Mouse (Mus musculus): ENCODE measurements at regions not wholly inside any gene's neighbourhood (a gene's known extent, or its start where the extent isn't known, plus 50 kb on each side); places are given as distances from the start of the nearest gene placed in this dataset.

GRCm38 (mm10) chr10:8615452-8616025, 96.9 kb upstream of the Ust start:
- H3K4me2 ChIP-seq (ENCODE audit: low read depth) = no peak overlapping the region
- DNase-seq (ENCODE audit: low spot score) = no peak
- no peaks in the 10 kb centered on the region for H3K4me1 ChIP-seq (ENCODE audit: control insufficient read depth, insufficient read depth, low read length)
- no peak overlapping the region for H3K9ac ChIP-seq (ENCODE audit: low read length)
- H3K36me3 ChIP-seq (ENCODE audit: control insufficient read depth, insufficient read depth, low read length) = no peaks in the 10 kb centered on the region
- H3K27ac ChIP-seq (ENCODE audit: low read depth, low read length) = no peak overlapping the region
- 85% methylated on average over 4 of the region's 4 CpGs for WGBS
- H3K9me3 ChIP-seq (ENCODE audit: control insufficient read depth, low read length) = no peaks in the 10 kb centered on the region
- no peaks in the 10 kb centered on the region for H3K27me3 ChIP-seq (ENCODE audit: control insufficient read depth, insufficient read depth, low read length)
- no peak for ATAC-seq (ENCODE audit: insufficient read depth, low FRiP score, low TSS enrichment)
- H3K4me3 ChIP-seq (ENCODE audit: low read depth, low read length) = no peak overlapping the region

- 83% methylated on average over 5 of the region's 5 CpGs for WGBS
- H3K9ac ChIP-seq (ENCODE audit: low read length) = no peak overlapping the region
Observed at GRCm38 (mm10) chr10:8589871-8590533, 71.4 kb upstream of the Ust start.

GRCm38 (mm10) chr10:8589106-8589505, 70.5 kb upstream of the Ust start:
- Histone ChIP-seq H3K4me2 (ENCODE audit: low read depth) (no peak overlapping the region), H3K4me3 (ENCODE audit: low read depth, low read length) (no peak overlapping the region), H3K27me3 (ENCODE audit: control insufficient read depth, insufficient read depth, low read length) (no peaks in the 10 kb centered on the region), H3K36me3 (ENCODE audit: control insufficient read depth, insufficient read depth, low read length) (no peaks in the 10 kb centered on the region), H3K9ac (ENCODE audit: low read length) (no peak overlapping the region), H3K4me1 (ENCODE audit: control insufficient read depth, insufficient read depth, low read length) (no peaks in the 10 kb centered on the region), H3K9me3 (ENCODE audit: control insufficient read depth, low read length) (no peaks in the 10 kb centered on the region), H3K27ac (ENCODE audit: low read depth, low read length) (no peak overlapping the region)
- ATAC-seq (ENCODE audit: insufficient read depth, low FRiP score, low TSS enrichment) (0 out of 2 replicates have a peak, but pooled peaks have one; percentile 31), DNase-seq (ENCODE audit: low spot score) (no peak)
- whole genome bisulfite sequencing = 82% methylated on average over 1 of the region's 1 CpGs

More at GRCm38 (mm10) chr10:8589871-8590533, 71.4 kb upstream of the Ust start:
- H3K4me1 ChIP-seq (ENCODE audit: control insufficient read depth, insufficient read depth, low read length) = no peaks in the 10 kb centered on the region
- H3K27ac ChIP-seq (ENCODE audit: low read depth, low read length) = no peak overlapping the region
- no peak overlapping the region for H3K4me3 ChIP-seq (ENCODE audit: low read depth, low read length)
- H3K27me3 ChIP-seq (ENCODE audit: control insufficient read depth, insufficient read depth, low read length) = no peaks in the 10 kb centered on the region
- no peak for DNase-seq (ENCODE audit: low spot score)
- no peaks in the 10 kb centered on the region for H3K36me3 ChIP-seq (ENCODE audit: control insufficient read depth, insufficient read depth, low read length)
- no peak; the same call in 1 of the 2 replicates for ATAC-seq (ENCODE audit: insufficient read depth, low FRiP score, low TSS enrichment)
- no peaks in the 10 kb centered on the region for H3K9me3 ChIP-seq (ENCODE audit: control insufficient read depth, low read length)
- no peak overlapping the region for H3K4me2 ChIP-seq (ENCODE audit: low read depth)

- WGBS = 51% methylated on average over 3 of the region's 3 CpGs
- H3K27me3 ChIP-seq (ENCODE audit: control insufficient read depth, insufficient read depth, low read length) = no peaks in the 10 kb centered on the region
- no peak overlapping the region for H3K9ac ChIP-seq (ENCODE audit: low read length)
- ATAC-seq (ENCODE audit: insufficient read depth, low FRiP score, low TSS enrichment) (no peak), DNase-seq (ENCODE audit: low spot score) (no peak)
- no peaks in the 10 kb centered on the region for H3K4me1 ChIP-seq (ENCODE audit: control insufficient read depth, insufficient read depth, low read length)
- no peaks in the 10 kb centered on the region for H3K36me3 ChIP-seq (ENCODE audit: control insufficient read depth, insufficient read depth, low read length)
- H3K27ac ChIP-seq (ENCODE audit: low read depth, low read length) = no peak overlapping the region
- H3K4me2 ChIP-seq (ENCODE audit: low read depth) = no peak overlapping the region
- no peak overlapping the region for H3K4me3 ChIP-seq (ENCODE audit: low read depth, low read length)
- no peaks in the 10 kb centered on the region for H3K9me3 ChIP-seq (ENCODE audit: control insufficient read depth, low read length)
Observed at GRCm38 (mm10) chr10:8584389-8584908, 65.8 kb upstream of the Ust start.

GRCm38 (mm10) chr10:8583552-8584388, 65.1 kb upstream of the Ust start:
- peak; percentile 58 for ATAC-seq (ENCODE audit: insufficient read depth, low FRiP score, low TSS enrichment)
- Histone ChIP-seq H3K4me2 (ENCODE audit: low read depth) (no peak overlapping the region), H3K9ac (ENCODE audit: low read length) (no peak overlapping the region), H3K9me3 (ENCODE audit: control insufficient read depth, low read length) (no peaks in the 10 kb centered on the region), H3K4me1 (ENCODE audit: control insufficient read depth, insufficient read depth, low read length) (no peaks in the 10 kb centered on the region), H3K4me3 (ENCODE audit: low read depth, low read length) (no peak overlapping the region), H3K27me3 (ENCODE audit: control insufficient read depth, insufficient read depth, low read length) (no peaks in the 10 kb centered on the region), H3K27ac (ENCODE audit: low read depth, low read length) (no peak overlapping the region), H3K36me3 (ENCODE audit: control insufficient read depth, insufficient read depth, low read length) (no peaks in the 10 kb centered on the region)
- no peak for DNase-seq (ENCODE audit: low spot score)
- WGBS = 51% methylated on average over 7 of the region's 7 CpGs

GRCm38 (mm10) chr10:8580298-8580697, 61.7 kb upstream of the Ust start:
- Histone ChIP-seq H3K27me3 (ENCODE audit: control insufficient read depth, insufficient read depth, low read length) (no peaks in the 10 kb centered on the region), H3K9me3 (ENCODE audit: control insufficient read depth, low read length) (no peaks in the 10 kb centered on the region), H3K9ac (ENCODE audit: low read length) (no peak overlapping the region), H3K4me3 (ENCODE audit: low read depth, low read length) (no peak overlapping the region), H3K4me1 (ENCODE audit: control insufficient read depth, insufficient read depth, low read length) (no peaks in the 10 kb centered on the region), H3K4me2 (ENCODE audit: low read depth) (no peak overlapping the region), H3K36me3 (ENCODE audit: control insufficient read depth, insufficient read depth, low read length) (no peaks in the 10 kb centered on the region), H3K27ac (ENCODE audit: low read depth, low read length) (no peak overlapping the region)
- ATAC-seq (ENCODE audit: insufficient read depth, low FRiP score, low TSS enrichment) (no peak), DNase-seq (ENCODE audit: low spot score) (no peak)
- 91% methylated on average over 2 of the region's 2 CpGs for WGBS

GRCm38 (mm10) chr10:8577642-8578356, 59.2 kb upstream of the Ust start:
- Histone ChIP-seq H3K9me3 (ENCODE audit: control insufficient read depth, low read length) (no peaks in the 10 kb centered on the region), H3K36me3 (ENCODE audit: control insufficient read depth, insufficient read depth, low read length) (no peaks in the 10 kb centered on the region), H3K4me2 (ENCODE audit: low read depth) (no peak overlapping the region), H3K27ac (ENCODE audit: low read depth, low read length) (no peak overlapping the region), H3K27me3 (ENCODE audit: control insufficient read depth, insufficient read depth, low read length) (no peaks in the 10 kb centered on the region), H3K4me3 (ENCODE audit: low read depth, low read length) (no peak overlapping the region), H3K4me1 (ENCODE audit: control insufficient read depth, insufficient read depth, low read length) (no peaks in the 10 kb centered on the region), H3K9ac (ENCODE audit: low read length) (no peak overlapping the region)
- DNase-seq (ENCODE audit: low spot score) (no peak), ATAC-seq (ENCODE audit: insufficient read depth, low FRiP score, low TSS enrichment) (no peak)
- 87% methylated on average over 6 of the region's 6 CpGs for WGBS

Data from neural tube, embryonic 11.5 days (tissue).